Mouse (Mus musculus): Measurements from ENCODE around the gene Ccnl2. TPM values are rescaled to one million over a fixed set of nuclear protein-coding genes. Genes with fewer than 3 reads are reported as not detected.
A peak's percentile ranks its signal among the peaks of the same experiment; 100 is the strongest.
"Not testable (repeated sequence)": the region's sequence is repeated elsewhere in the genome, so short reads cannot be mapped to it uniquely, and the experiment has no call there.

Ccnl2 gene
- polyA plus RNA-seq, 1 experiment from 2014 or later, result 137 TPM

- no peak for ATAC-seq (ENCODE audit: low FRiP score, low read depth)
- Histone ChIP-seq H3K27ac (replicated peaks) (no peak overlapping the region; the same call in 1 of the 2 replicates), H3K9ac (no peak overlapping the region), H3K4me3 (no peak overlapping the region), H3K9me3 (no peaks in the 10 kb centered on the region), H3K27me3 (peaks cover 12% of the 10 kb centered on the region), H3K4me2 (no peak overlapping the region), H3K36me3 (no peaks in the 10 kb centered on the region), H3K4me1 (replicated peaks) (peaks cover 30% of the 10 kb centered on the region)
- 51% methylated on average over 2 of the region's 2 CpGs for WGBS
Measured at GRCm38 (mm10) chr4:155776704-155777335, 35.5 kb upstream of the Ccnl2 start.

DNA sequence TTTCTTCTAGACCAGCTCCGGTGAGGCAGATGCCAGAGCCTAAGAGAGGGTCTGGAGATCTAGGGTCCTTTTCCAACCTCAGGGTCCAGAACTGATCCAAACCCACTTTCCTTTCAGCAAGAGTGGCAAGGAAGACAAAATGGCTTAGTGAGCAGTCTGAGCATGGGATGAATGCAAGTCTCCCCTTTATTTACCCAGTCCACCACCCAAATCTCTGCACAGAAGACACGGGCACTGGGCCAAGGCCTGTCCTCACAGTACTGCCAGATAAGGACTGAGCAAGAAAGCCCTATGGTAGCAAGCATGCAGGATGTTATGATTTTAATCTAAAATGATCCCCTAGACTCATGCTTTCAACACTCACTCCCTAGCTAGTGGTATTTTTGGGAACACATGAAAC, 34.5 kb upstream of the Ccnl2 start:
- no peak overlapping the region for H3K4me3 ChIP-seq
- H3K9me3 ChIP-seq, result no peaks in the 10 kb centered on the region
- no peak for ATAC-seq (ENCODE audit: low FRiP score, low read depth)
- no peak overlapping the region for H3K27ac ChIP-seq (replicated peaks)
- no peaks in the 10 kb centered on the region for H3K36me3 ChIP-seq
- peaks cover 4% of the 10 kb centered on the region for H3K27me3 ChIP-seq
- no peak overlapping the region for H3K4me2 ChIP-seq
- 79% methylated on average over 2 of the region's 2 CpGs for WGBS
- no peak overlapping the region for H3K9ac ChIP-seq
- peaks cover 30% of the 10 kb centered on the region for H3K4me1 ChIP-seq (replicated peaks)

- H3K27ac ChIP-seq (replicated peaks), result no peak overlapping the region
Measured at GRCm38 (mm10) chr4:155779498-155779897, 32.8 kb upstream of the Ccnl2 start.

GRCm38 (mm10) chr4:155780895-155781294, 31.4 kb upstream of the Ccnl2 start:
- Histone ChIP-seq H3K9me3 (no peaks in the 10 kb centered on the region), H3K4me1 (replicated peaks) (peaks cover 20% of the 10 kb centered on the region), H3K27ac (replicated peaks) (no peak overlapping the region), H3K27me3 (no peaks in the 10 kb centered on the region), H3K4me2 (no peak overlapping the region), H3K9ac (no peak overlapping the region), H3K36me3 (no peaks in the 10 kb centered on the region), H3K4me3 (no peak overlapping the region)
- ATAC-seq (ENCODE audit: low FRiP score, low read depth), result no peak
- WGBS, result 29% methylated on average over 6 of the region's 6 CpGs

More at GRCm38 (mm10) chr4:155779498-155779897, 32.8 kb upstream of the Ccnl2 start:
- no peak overlapping the region for H3K4me3 ChIP-seq
- H3K27me3 ChIP-seq, result no peaks in the 10 kb centered on the region
- no peak overlapping the region for H3K9ac ChIP-seq
- peaks cover 26% of the 10 kb centered on the region for H3K4me1 ChIP-seq (replicated peaks)
- 83% methylated on average over 4 of the region's 4 CpGs for WGBS
- no peaks in the 10 kb centered on the region for H3K36me3 ChIP-seq
- no peak for ATAC-seq (ENCODE audit: low FRiP score, low read depth)
- no peaks in the 10 kb centered on the region for H3K9me3 ChIP-seq
- no peak overlapping the region for H3K4me2 ChIP-seq

- no peaks in the 10 kb centered on the region for H3K36me3 ChIP-seq
- peak overlapping the region; percentile 48 for H3K4me3 ChIP-seq
- H3K27me3 ChIP-seq, result no peaks in the 10 kb centered on the region
- no peak for ATAC-seq (ENCODE audit: low FRiP score, low read depth)
- 36% methylated on average over 16 of the region's 16 CpGs for WGBS
- peak overlapping the region; percentile 58 for H3K4me2 ChIP-seq
- peak overlapping the region; percentile 83 for H3K27ac ChIP-seq (replicated peaks)
- H3K9me3 ChIP-seq, result no peaks in the 10 kb centered on the region
- peak overlapping the region; percentile 59 for H3K9ac ChIP-seq
- H3K4me1 ChIP-seq (replicated peaks), result peaks cover 18% of the 10 kb centered on the region
Measured at GRCm38 (mm10) chr4:155783486-155784080, 28.7 kb upstream of the Ccnl2 start.

DNA sequence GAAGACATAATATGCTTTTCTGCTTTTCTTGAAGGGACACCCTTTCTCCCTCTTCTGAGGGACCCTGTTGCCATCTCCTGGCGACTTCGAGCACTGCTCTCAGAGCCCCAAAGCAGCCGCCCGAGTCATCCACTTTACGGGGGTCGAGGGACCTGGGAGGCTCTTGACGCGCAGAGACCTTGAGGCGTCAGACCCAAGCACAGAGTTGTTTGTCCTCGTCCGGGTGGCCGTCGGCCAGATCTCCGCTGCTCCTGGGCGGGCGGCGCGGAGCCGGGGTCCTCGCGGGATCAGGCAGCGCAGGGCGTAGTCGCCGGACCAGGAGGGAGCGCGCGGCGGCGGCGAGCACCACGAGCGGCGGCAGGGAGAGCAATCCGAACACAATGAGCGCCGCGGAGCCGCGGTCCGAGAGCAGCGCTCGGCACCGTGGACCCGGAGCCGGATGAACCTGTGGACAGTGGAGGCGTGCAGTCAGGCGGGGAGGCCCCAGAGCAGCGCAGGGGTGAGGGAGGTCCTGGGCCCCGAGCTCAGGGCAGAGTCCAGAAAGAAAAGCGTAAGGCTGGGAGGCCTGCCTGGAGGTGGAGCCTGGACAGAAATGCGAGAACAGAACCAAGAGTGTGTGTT, 28.1 kb upstream of the Ccnl2 start:
- Histone ChIP-seq H3K4me3 (peak overlapping the region; percentile 48), H3K27ac (replicated peaks) (peak overlapping the region; percentile 83), H3K4me1 (replicated peaks) (peaks cover 18% of the 10 kb centered on the region), H3K9me3 (no peaks in the 10 kb centered on the region), H3K36me3 (no peaks in the 10 kb centered on the region), H3K9ac (peak overlapping the region; percentile 59), H3K27me3 (no peaks in the 10 kb centered on the region), H3K4me2 (peak overlapping the region; percentile 58)
- under 1% methylated on average over 51 of the region's 52 CpGs for WGBS
- ATAC-seq (ENCODE audit: low FRiP score, low read depth), result peak; percentile 86

- Histone ChIP-seq H3K27ac (replicated peaks) (no peak overlapping the region), H3K4me2 (no peak overlapping the region), H3K4me1 (replicated peaks) (peaks cover 18% of the 10 kb centered on the region), H3K4me3 (no peak overlapping the region), H3K9ac (0 out of 2 replicates have a peak overlapping the region, but pooled peaks have one; percentile 10), H3K27me3 (no peaks in the 10 kb centered on the region), H3K9me3 (no peaks in the 10 kb centered on the region), H3K36me3 (no peaks in the 10 kb centered on the region)
- WGBS, result 87% methylated on average over 10 of the region's 10 CpGs
- ATAC-seq (ENCODE audit: low FRiP score, low read depth), result no peak
Measured at GRCm38 (mm10) chr4:155785246-155785645, 27.0 kb upstream of the Ccnl2 start.

DNA sequence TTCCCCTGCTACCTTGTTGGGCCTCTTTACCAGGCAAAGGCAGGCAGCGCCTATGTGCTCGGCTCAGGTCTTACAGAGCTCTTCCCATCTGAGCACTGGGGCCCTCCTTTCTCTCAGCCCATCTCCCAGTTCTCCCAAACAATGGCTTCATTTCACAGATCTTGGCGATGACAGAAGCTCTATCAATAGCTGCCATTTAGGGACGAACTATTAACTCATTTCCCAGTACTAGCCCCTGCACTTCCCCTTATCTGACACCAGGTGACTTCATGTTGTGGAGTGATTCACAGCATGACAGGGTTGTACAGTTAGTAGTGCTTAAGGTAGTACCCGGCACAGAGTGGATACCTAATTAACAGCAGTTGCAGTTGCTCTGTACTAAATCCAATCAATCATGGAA, 26.5 kb upstream of the Ccnl2 start, which contains the start of gene Tmem88b:
Tmem88b (minus strand) TSS at position 56 of the 400 bp plus-strand sequence.
- no peak for ATAC-seq (ENCODE audit: low FRiP score, low read depth)

GRCm38 (mm10) chr4:155788300-155788699, 24.0 kb upstream of the Ccnl2 start:
- Histone ChIP-seq H3K4me1 (replicated peaks) (peaks cover 13% of the 10 kb centered on the region), H3K4me3 (no peak overlapping the region), H3K9me3 (no peaks in the 10 kb centered on the region), H3K27ac (replicated peaks) (no peak overlapping the region), H3K9ac (no peak overlapping the region), H3K4me2 (no peak overlapping the region), H3K27me3 (no peaks in the 10 kb centered on the region), H3K36me3 (no peaks in the 10 kb centered on the region)
- no peak for ATAC-seq (ENCODE audit: low FRiP score, low read depth)
- WGBS, result 72% methylated on average over 3 of the region's 3 CpGs

More for the DNA sequence above, 26.5 kb upstream of the Ccnl2 start, which contains the start of gene Tmem88b:
- H3K4me2 ChIP-seq, result peak within 1 kb of the TSS; percentile 58
- H3K4me3 ChIP-seq, result peak within 1 kb of the TSS; percentile 48
- H3K9me3 ChIP-seq, result no peaks in the 10 kb centered on the region
- no peak within 1 kb of the TSS for H3K27ac ChIP-seq (replicated peaks)
- H3K27me3 ChIP-seq, result no peaks in the 10 kb centered on the region
- H3K9ac ChIP-seq, result 0 out of 2 replicates have a peak within 1 kb of the TSS, but pooled peaks have one; percentile 10
- WGBS, result 71% methylated on average over 5 of the region's 5 CpGs
- H3K36me3 ChIP-seq, result no peaks in the 10 kb centered on the region
- H3K4me1 ChIP-seq (replicated peaks), result peaks cover 18% of the 10 kb centered on the region

DNA sequence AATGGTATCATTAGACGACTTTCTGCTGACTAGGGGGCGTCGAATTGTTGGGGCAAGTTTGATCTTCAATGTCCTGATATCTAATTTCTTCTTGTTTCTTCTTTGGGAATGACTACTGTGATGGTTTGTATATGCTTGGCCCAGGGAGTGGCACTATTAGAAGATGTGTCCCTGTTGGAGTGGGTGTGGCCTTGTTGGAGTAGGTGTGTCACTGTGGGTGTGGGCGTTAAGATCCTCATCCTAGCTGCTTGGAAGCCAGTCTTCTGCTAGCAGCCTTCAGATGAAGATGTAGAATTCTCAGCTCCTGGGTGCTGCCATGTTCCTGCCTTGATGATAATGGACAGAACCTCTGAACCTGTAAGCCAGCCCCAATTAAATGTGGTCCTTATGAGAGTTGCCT, 23.5 kb upstream of the Ccnl2 start:
- not testable (repeated sequence) for H3K36me3 ChIP-seq; H3K4me3 ChIP-seq; H3K9ac ChIP-seq; H3K9me3 ChIP-seq; ATAC-seq (ENCODE audit: low FRiP score, low read depth); H3K27ac ChIP-seq (replicated peaks); H3K4me1 ChIP-seq (replicated peaks); H3K27me3 ChIP-seq; H3K4me2 ChIP-seq
- 83% methylated on average over 4 of the region's 4 CpGs for WGBS

DNA sequence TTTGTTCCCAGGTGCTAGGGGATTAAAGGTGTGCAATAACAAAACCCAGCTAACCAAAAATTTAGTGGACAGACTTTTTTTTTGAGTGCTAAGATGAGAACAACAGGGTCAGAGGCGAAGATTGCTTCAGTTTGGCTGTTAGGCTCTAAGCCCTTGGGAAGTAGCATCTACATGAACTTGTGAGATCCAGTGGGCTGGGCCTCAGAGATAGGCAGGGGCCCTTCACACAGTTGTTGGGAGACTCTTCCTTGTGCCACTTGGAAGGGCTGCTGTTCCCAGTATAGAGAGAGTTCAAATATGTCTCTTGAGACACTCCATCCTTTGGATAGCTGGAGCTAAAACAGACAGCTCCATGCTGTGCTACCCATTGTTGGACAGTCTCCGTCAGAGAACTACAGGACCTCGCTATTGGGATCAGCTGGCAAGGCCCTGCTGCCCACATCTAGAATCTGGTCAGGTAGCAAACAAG, 22.2 kb upstream of the Ccnl2 start, which contains the start of gene Ankrd65:
Ankrd65 (plus strand) TSS at position 419 of the 469 bp plus-strand sequence.
- no peak within 1 kb of the TSS for H3K4me3 ChIP-seq
- no peak within 1 kb of the TSS for H3K4me2 ChIP-seq
- H3K4me1 ChIP-seq (replicated peaks), result peaks cover 4% of the 10 kb centered on the region; the same call in 1 of the 2 replicates
- no peaks in the 10 kb centered on the region for H3K36me3 ChIP-seq
- no peaks in the 10 kb centered on the region for H3K9me3 ChIP-seq
- ATAC-seq (ENCODE audit: low FRiP score, low read depth), result no peak
- no peak within 1 kb of the TSS for H3K27ac ChIP-seq (replicated peaks)
- WGBS, result 61% methylated on average over 3 of the region's 3 CpGs
- H3K9ac ChIP-seq, result no peak within 1 kb of the TSS
- no peaks in the 10 kb centered on the region for H3K27me3 ChIP-seq

GRCm38 (mm10) chr4:155790650-155791161, 21.6 kb upstream of the Ccnl2 start:
- H3K9ac ChIP-seq, result no peak overlapping the region
- WGBS, result 68% methylated on average over 3 of the region's 3 CpGs
- no peaks in the 10 kb centered on the region for H3K4me1 ChIP-seq (replicated peaks)
- no peak overlapping the region for H3K4me2 ChIP-seq
- no peaks in the 10 kb centered on the region for H3K9me3 ChIP-seq
- H3K27ac ChIP-seq (replicated peaks), result no peak overlapping the region
- H3K36me3 ChIP-seq, result no peaks in the 10 kb centered on the region
- no peak for ATAC-seq (ENCODE audit: low FRiP score, low read depth)
- H3K27me3 ChIP-seq, result no peaks in the 10 kb centered on the region
- no peak overlapping the region for H3K4me3 ChIP-seq
